Mouse (Mus musculus): ENCODE data around the gene Nav2. TPM values are rescaled to one million over a fixed set of nuclear protein-coding genes. Genes with fewer than 3 reads are reported as not detected.

Gene Nav2
- total and polyA plus RNA-seq, 3 experiments, result under 0.01 TPM; not detected in 2

GRCm38 (mm10) chr7:49200270-49200669, 291.8 kb downstream of the Nav2 start:
- no peak overlapping the region for H3K9ac ChIP-seq (ENCODE audit: insufficient read depth, low read depth)
- TF ChIP-seq CHD2 (IDR thresholded peaks at IDR 0.05; ENCODE audit: low read length), result no peak
- no peak for TF ChIP-seq KAT2A (IDR thresholded peaks at IDR 0.05; ENCODE audit: insufficient replicate concordance, low read length)
- TF ChIP-seq NELFE (IDR thresholded peaks at IDR 0.05; ENCODE audit: low read depth, low read length), result no peak
- TF ChIP-seq MAZ (IDR thresholded peaks at IDR 0.05; ENCODE audit: low read depth, low read length), result no peak
- no peak for TF ChIP-seq TBP (conservative IDR thresholded peaks at IDR 0.05; ENCODE audit: low read depth, low read length)
- TF ChIP-seq MXI1 (IDR thresholded peaks at IDR 0.05; ENCODE audit: low read depth, low read length), result no peak
- no peak for TF ChIP-seq TCF12 (IDR thresholded peaks at IDR 0.05; ENCODE audit: low read depth, low read length)
- no peak for TF ChIP-seq SIN3A (IDR thresholded peaks at IDR 0.05; ENCODE audit: low read length)
- no peak for TF ChIP-seq POLR2A (IDR thresholded peaks at IDR 0.05; ENCODE audit: low read depth, low read length)
- TF ChIP-seq MEF2A (IDR thresholded peaks at IDR 0.05; ENCODE audit: borderline replicate concordance, low read depth, low read length), result no peak
- no peak for TF ChIP-seq USF2 (conservative IDR thresholded peaks at IDR 0.05; ENCODE audit: low read depth, low read length)
- TF ChIP-seq JUND (conservative IDR thresholded peaks at IDR 0.05; ENCODE audit: low read depth, low read length), result no peak
- no peak for TF ChIP-seq ZKSCAN1 (IDR thresholded peaks at IDR 0.05; ENCODE audit: borderline replicate concordance, low read depth, low read length)
- TF ChIP-seq POLR2AphosphoS2 (IDR thresholded peaks at IDR 0.05; ENCODE audit: low read depth, low read length), result no peak
- H3K27ac ChIP-seq (ENCODE audit: insufficient read depth, low read depth), result no peak overlapping the region
- no peaks in the 10 kb centered on the region for H3K36me3 ChIP-seq (replicated peaks in 1 of 2; ENCODE audit: control insufficient read depth in 1 of 2, insufficient read depth in 1 of 2, low read length in 1 of 2)
- dilution Hi-C loops (cut with MboI; ENCODE audit: extremely low pct_ligation_motif_present, extremely low pct_unique_long_range_greater_than_20kb, low sequenced_read_pairs), result no loop called here
- H3K27me3 ChIP-seq (replicated peaks), result peaks cover 80% of the 10 kb centered on the region
- in situ Hi-C loops (cut with MboI; ENCODE audit: low pct_ligation_motif_present, low pct_unique_long_range_greater_than_20kb, low sequenced_read_pairs), result no loop called here
- H3K4me2 ChIP-seq (ENCODE audit: insufficient read depth, low read depth, poor library complexity, severe bottlenecking), result no peak overlapping the region
- H3K4me1 ChIP-seq (ENCODE audit: control insufficient read depth in 1 of 2, insufficient read depth in 2 of 2), result no peaks in the 10 kb centered on the region
- H3K9me3 ChIP-seq (replicated peaks; ENCODE audit: low read length), result no peaks in the 10 kb centered on the region
- no peak for DNase-seq (ENCODE audit: extremely low read depth)
- H3K79me2 ChIP-seq (replicated peaks; ENCODE audit: control insufficient read depth, extremely low read depth, insufficient read depth, poor library complexity, severe bottlenecking), result no peaks in the 10 kb centered on the region
- H3K4me3 ChIP-seq (replicated peaks in 1 of 3; ENCODE audit: low read depth in 2 of 3, low read length in 2 of 3, poor library complexity in 1 of 3), result no peak overlapping the region

GRCm38 (mm10) chr7:49202971-49203370, 294.5 kb downstream of the Nav2 start:
- Histone ChIP-seq H3K27me3 (replicated peaks) (peaks cover 73% of the 10 kb centered on the region), H3K9ac (ENCODE audit: insufficient read depth, low read depth) (no peak overlapping the region), H3K36me3 (replicated peaks in 1 of 2; ENCODE audit: control insufficient read depth in 1 of 2, insufficient read depth in 1 of 2, low read length in 1 of 2) (no peaks in the 10 kb centered on the region), H3K9me3 (replicated peaks; ENCODE audit: low read length) (no peaks in the 10 kb centered on the region), H3K4me3 (replicated peaks in 1 of 3; ENCODE audit: low read depth in 2 of 3, low read length in 2 of 3, poor library complexity in 1 of 3) (no peak overlapping the region), H3K4me2 (ENCODE audit: insufficient read depth, low read depth, poor library complexity, severe bottlenecking) (no peak overlapping the region), H3K4me1 (ENCODE audit: control insufficient read depth in 1 of 2, insufficient read depth in 2 of 2) (no peaks in the 10 kb centered on the region), H3K79me2 (replicated peaks; ENCODE audit: control insufficient read depth, extremely low read depth, insufficient read depth, poor library complexity, severe bottlenecking) (no peaks in the 10 kb centered on the region), H3K27ac (ENCODE audit: insufficient read depth, low read depth) (no peak overlapping the region)
- dilution Hi-C loops (cut with MboI; ENCODE audit: extremely low pct_ligation_motif_present, extremely low pct_unique_long_range_greater_than_20kb, low sequenced_read_pairs) (no loop called here), in situ Hi-C loops (cut with MboI; ENCODE audit: low pct_ligation_motif_present, low pct_unique_long_range_greater_than_20kb, low sequenced_read_pairs) (no loop called here)
- no peak for TF ChIP-seq HCFC1 (IDR thresholded peaks at IDR 0.05; ENCODE audit: low read depth, low read length)
- no peak for TF ChIP-seq MAFK (IDR thresholded peaks at IDR 0.05; ENCODE audit: insufficient replicate concordance, low read length)
- no peak for TF ChIP-seq NELFE (IDR thresholded peaks at IDR 0.05; ENCODE audit: low read depth, low read length)
- TF ChIP-seq RAD21 (IDR thresholded peaks at IDR 0.05; ENCODE audit: low read depth, low read length), result no peak
- no peak for TF ChIP-seq TBP (conservative IDR thresholded peaks at IDR 0.05; ENCODE audit: low read depth, low read length)
- TF ChIP-seq MEF2A (IDR thresholded peaks at IDR 0.05; ENCODE audit: borderline replicate concordance, low read depth, low read length), result no peak
- TF ChIP-seq UBTF (IDR thresholded peaks at IDR 0.05; ENCODE audit: low read depth, low read length), result no peak
- TF ChIP-seq POLR2AphosphoS2 (IDR thresholded peaks at IDR 0.05; ENCODE audit: low read depth, low read length), result no peak
- TF ChIP-seq SMC3 (IDR thresholded peaks at IDR 0.05; ENCODE audit: low read depth, low read length), result no peak
- no peak for DNase-seq (ENCODE audit: extremely low read depth)
